Mouse (Mus musculus) liver, embryonic 14.5 days (tissue): ENCODE measurements around the gene Iqsec1.

ENCODE experiments used
- CTCF ChIP-seq: IDR thresholded peaks from 2 replicates; pipeline ENCODE4 v1.5.1; 2016; ENCODE audit warnings: antibody characterized with exemption, low read depth, control low read depth
- EP300 ChIP-seq: IDR thresholded peaks from 2 replicates; pipeline ENCODE4 v1.6.1; 2016; ENCODE audit warnings: antibody characterized with exemption, low read depth

GRCm38 (mm10) chr6:90648391-90648790, 340.1 kb downstream of the Iqsec1 start:
- no peak for TF ChIP-seq CTCF
- TF ChIP-seq EP300: no peak
